Mouse (Mus musculus): ENCODE data around the gene Pus7l. TPM values are rescaled to one million over a fixed set of nuclear protein-coding genes. Genes with fewer than 3 reads are reported as not detected.

Gene Pus7l
- polyA plus RNA-seq, 1 experiment = 1.7 TPM

GRCm38 (mm10) chr15:94520959-94521358 lies 22.4 kb downstream of the Pus7l start:
- TF ChIP-seq CTCF (IDR thresholded peaks at IDR 0.05; ENCODE audit: extremely low read depth, insufficient read length, insufficient replicate concordance, low read depth, low read length) (no peak), POLR2A (IDR thresholded peaks at IDR 0.05; ENCODE audit: low read depth, low read length) (no peak)
- H3K4me3 ChIP-seq (ENCODE audit: low read depth, low read length) = no peak overlapping the region
- H3K27ac ChIP-seq (ENCODE audit: insufficient read depth, low read depth, low read length) = no peak overlapping the region
- no peaks in the 10 kb centered on the region for H3K4me1 ChIP-seq (ENCODE audit: control insufficient read depth, insufficient read depth, insufficient read length, low read length)
- peaks cover 7% of the 10 kb centered on the region; the same call in 1 of the 2 replicates for H3K36me3 ChIP-seq (ENCODE audit: control insufficient read depth, insufficient read depth, low read length)
- 71% methylated on average over 5 of the region's 5 CpGs for WGBS
- H3K27me3 ChIP-seq (ENCODE audit: control insufficient read depth, insufficient read depth, low read length) = 0 out of 2 replicates have a peak, but pooled peaks cover 3% of the 10 kb centered on the region

GRCm38 (mm10) chr15:94520205-94520900 lies 23.0 kb downstream of the Pus7l start:
- 27% methylated on average over 9 of the region's 9 CpGs for WGBS
- 0 out of 2 replicates have a peak, but pooled peaks cover 3% of the 10 kb centered on the region for H3K27me3 ChIP-seq (ENCODE audit: control insufficient read depth, insufficient read depth, low read length)
- TF ChIP-seq CTCF (IDR thresholded peaks at IDR 0.05; ENCODE audit: extremely low read depth, insufficient read length, insufficient replicate concordance, low read depth, low read length) = no peak; the same call in 1 of the 2 replicates
- TF ChIP-seq POLR2A (IDR thresholded peaks at IDR 0.05; ENCODE audit: low read depth, low read length) = no peak

GRCm38 (mm10) chr15:94517913-94518491 lies 25.3 kb downstream of the Pus7l start:
- WGBS = 66% methylated on average over 16 of the region's 16 CpGs
- H3K4me1 ChIP-seq (ENCODE audit: control insufficient read depth, insufficient read depth, insufficient read length, low read length) = no peaks in the 10 kb centered on the region
- TF ChIP-seq POLR2A (IDR thresholded peaks at IDR 0.05; ENCODE audit: low read depth, low read length) (no peak), CTCF (IDR thresholded peaks at IDR 0.05; ENCODE audit: extremely low read depth, insufficient read length, insufficient replicate concordance, low read depth, low read length) (no peak)
- H3K27me3 ChIP-seq (ENCODE audit: control insufficient read depth, insufficient read depth, low read length) = 0 out of 2 replicates have a peak, but pooled peaks cover 3% of the 10 kb centered on the region
- no peak overlapping the region for H3K4me3 ChIP-seq (ENCODE audit: low read depth, low read length)
- H3K36me3 ChIP-seq (ENCODE audit: control insufficient read depth, insufficient read depth, low read length) = no peaks in the 10 kb centered on the region
- H3K27ac ChIP-seq (ENCODE audit: insufficient read depth, low read depth, low read length) = no peak overlapping the region

More at GRCm38 (mm10) chr15:94520205-94520900, 23.0 kb downstream of the Pus7l start:
- no peaks in the 10 kb centered on the region for H3K4me1 ChIP-seq (ENCODE audit: control insufficient read depth, insufficient read depth, insufficient read length, low read length)
- H3K36me3 ChIP-seq (ENCODE audit: control insufficient read depth, insufficient read depth, low read length) = peaks cover 7% of the 10 kb centered on the region; the same call in 1 of the 2 replicates
- no peak overlapping the region for H3K4me3 ChIP-seq (ENCODE audit: low read depth, low read length)
- no peak overlapping the region for H3K27ac ChIP-seq (ENCODE audit: insufficient read depth, low read depth, low read length)

GRCm38 (mm10) chr15:94503451-94504215 lies 39.7 kb downstream of the Pus7l start:
- Histone ChIP-seq H3K27me3 (ENCODE audit: control insufficient read depth, insufficient read depth, low read length) (no peaks in the 10 kb centered on the region), H3K36me3 (ENCODE audit: control insufficient read depth, insufficient read depth, low read length) (no peaks in the 10 kb centered on the region), H3K27ac (ENCODE audit: insufficient read depth, low read depth, low read length) (no peak overlapping the region), H3K4me3 (ENCODE audit: low read depth, low read length) (no peak overlapping the region), H3K4me1 (ENCODE audit: control insufficient read depth, insufficient read depth, insufficient read length, low read length) (no peaks in the 10 kb centered on the region)
- TF ChIP-seq POLR2A (IDR thresholded peaks at IDR 0.05; ENCODE audit: low read depth, low read length) (no peak), CTCF (IDR thresholded peaks at IDR 0.05; ENCODE audit: extremely low read depth, insufficient read length, insufficient replicate concordance, low read depth, low read length) (no peak)
- 75% methylated on average over 12 of the region's 12 CpGs for WGBS

DNA sequence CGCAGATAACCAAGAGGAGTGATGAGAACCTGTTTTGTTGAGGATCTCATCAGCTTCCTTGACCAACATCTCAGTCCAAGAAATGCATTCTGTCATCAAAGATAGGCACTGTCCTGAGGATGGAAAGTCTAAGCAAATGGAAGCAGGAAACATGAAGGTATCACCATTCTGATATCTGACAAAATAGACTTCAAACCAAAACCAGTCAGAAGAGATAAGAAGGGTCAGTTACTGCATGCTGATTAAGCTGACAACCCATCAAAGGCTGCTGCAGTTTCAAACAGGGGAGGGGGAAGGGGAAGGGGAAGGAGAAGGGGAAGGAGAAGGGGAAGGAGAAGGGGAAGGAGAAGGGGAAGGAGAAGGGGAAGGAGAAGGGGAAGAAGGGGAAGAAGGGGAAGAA lies 44.1 kb downstream of the Pus7l start:
- TF ChIP-seq POLR2A (IDR thresholded peaks at IDR 0.05; ENCODE audit: low read depth, low read length) = no peak
- Histone ChIP-seq H3K4me1 (ENCODE audit: control insufficient read depth, insufficient read depth, insufficient read length, low read length) (no peaks in the 10 kb centered on the region), H3K4me3 (ENCODE audit: low read depth, low read length) (no peak overlapping the region), H3K27me3 (ENCODE audit: control insufficient read depth, insufficient read depth, low read length) (no peaks in the 10 kb centered on the region), H3K36me3 (ENCODE audit: control insufficient read depth, insufficient read depth, low read length) (no peaks in the 10 kb centered on the region), H3K27ac (ENCODE audit: insufficient read depth, low read depth, low read length) (no peak overlapping the region)
- 75% methylated on average over 1 of the region's 1 CpGs for WGBS

- H3K4me3 ChIP-seq (ENCODE audit: low read depth, low read length) = no peak overlapping the region
- no peak overlapping the region for H3K27ac ChIP-seq (ENCODE audit: insufficient read depth, low read depth, low read length)
- H3K4me1 ChIP-seq (ENCODE audit: control insufficient read depth, insufficient read depth, insufficient read length, low read length) = no peaks in the 10 kb centered on the region
- no peaks in the 10 kb centered on the region for H3K36me3 ChIP-seq (ENCODE audit: control insufficient read depth, insufficient read depth, low read length)
- WGBS = 75% methylated on average over 10 of the region's 10 CpGs
- TF ChIP-seq CTCF (IDR thresholded peaks at IDR 0.05; ENCODE audit: extremely low read depth, insufficient read length, insufficient replicate concordance, low read depth, low read length) = no peak
- TF ChIP-seq POLR2A (IDR thresholded peaks at IDR 0.05; ENCODE audit: low read depth, low read length) = no peak
- H3K27me3 ChIP-seq (ENCODE audit: control insufficient read depth, insufficient read depth, low read length) = no peaks in the 10 kb centered on the region
Observed at GRCm38 (mm10) chr15:94495936-94496335, 47.4 kb downstream of the Pus7l start.

DNA sequence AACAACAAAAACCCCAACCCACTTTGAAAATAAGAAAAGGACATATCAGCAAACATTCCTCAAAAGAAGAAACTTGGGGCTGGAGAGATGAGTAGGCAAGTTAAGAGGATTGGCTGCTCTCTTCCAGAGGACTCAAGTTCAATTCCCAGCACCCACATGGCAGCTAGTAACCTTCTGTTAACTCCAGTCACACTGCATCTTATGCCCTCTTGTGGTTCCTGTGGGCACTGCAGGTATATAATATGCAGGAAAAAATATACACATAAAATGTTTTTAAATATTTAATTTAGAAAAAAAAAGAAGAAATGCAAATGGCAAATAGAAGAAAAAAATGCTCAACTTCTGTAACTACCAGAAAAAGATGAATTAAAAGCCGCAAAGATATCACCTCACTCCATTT lies 48.9 kb downstream of the Pus7l start:
- TF ChIP-seq POLR2A (IDR thresholded peaks at IDR 0.05; ENCODE audit: low read depth, low read length) (no peak), CTCF (IDR thresholded peaks at IDR 0.05; ENCODE audit: extremely low read depth, insufficient read length, insufficient replicate concordance, low read depth, low read length) (no peak)
- no peaks in the 10 kb centered on the region for H3K4me1 ChIP-seq (ENCODE audit: control insufficient read depth, insufficient read depth, insufficient read length, low read length)
- WGBS = 94% methylated on average over 1 of the region's 1 CpGs
- H3K4me3 ChIP-seq (ENCODE audit: low read depth, low read length) = no peak overlapping the region
- no peaks in the 10 kb centered on the region for H3K27me3 ChIP-seq (ENCODE audit: control insufficient read depth, insufficient read depth, low read length)
- H3K27ac ChIP-seq (ENCODE audit: insufficient read depth, low read depth, low read length) = no peak overlapping the region
- H3K36me3 ChIP-seq (ENCODE audit: control insufficient read depth, insufficient read depth, low read length) = no peaks in the 10 kb centered on the region
